Mouse (Mus musculus) MEL (cell line): ENCODE data around the gene Tmem255b. TPM values are rescaled to one million over a fixed set of nuclear protein-coding genes. Genes with fewer than 3 reads are reported as not detected.
A peak's percentile ranks its signal among the peaks of the same experiment; 100 is the strongest.

ENCODE experiments used
- DNase-seq: peaks from one replicate; pipeline ENCODE4 v3.0.0; 2011; ENCODE audit warnings: low read depth, low spot score
- H3K27ac ChIP-seq: 2 replicates; pipeline ENCODE4 v1.5.1; 2012; ENCODE audit warnings: low read depth, mild to moderate bottlenecking, control low read depth, low read length, moderate library complexity; ENCODE audit not compliant: control insufficient read depth
- H3K27me3 ChIP-seq, 2 experiments: fragments of 150-350 bp in 1 of 2; sonication (generic) in 1 of 2; 2 replicates each; pipeline ENCODE4 v1.6.1; 2012; ENCODE audit warnings: low read length in 2 of 2, mild to moderate bottlenecking in 2 of 2, improper control_type of control experiment in 1 of 2, moderate library complexity in 1 of 2; ENCODE audit not compliant: insufficient read depth in 2 of 2, control insufficient read depth in 1 of 2
- H3K36me3 ChIP-seq, 2 experiments: 2 replicates each; pipeline ENCODE4 v1.6.1; 2012 to 2014; ENCODE audit warnings: low read length in 2 of 2, improper control_type of control experiment in 1 of 2, inconsistent platforms in 1 of 2, mild to moderate bottlenecking in 1 of 2; ENCODE audit not compliant: insufficient read depth in 2 of 2, control insufficient read depth in 1 of 2
- H3K4me1 ChIP-seq, 2 experiments: fragments of 150-350 bp in 1 of 2; sonication (generic) in 1 of 2; 2 replicates each; pipeline ENCODE4 v1.6.1; 2012; ENCODE audit warnings: low read length in 2 of 2, improper control_type of control experiment in 1 of 2, mild to moderate bottlenecking in 1 of 2; ENCODE audit not compliant: insufficient read depth in 2 of 2, control insufficient read depth in 1 of 2
- H3K4me3 ChIP-seq, 2 experiments: fragments of 150-350 bp in 1 of 2; sonication (generic) in 1 of 2; 2 replicates each; pipeline ENCODE4 v1.5.1; 2012; ENCODE audit warnings: low read depth in 2 of 2, low read length in 2 of 2, mild to moderate bottlenecking in 2 of 2, moderate library complexity in 2 of 2, control low read depth in 1 of 2, improper control_type of control experiment in 1 of 2; ENCODE audit not compliant: control insufficient read depth in 1 of 2, insufficient read depth in 1 of 2
- H3K79me2 ChIP-seq: 2 replicates; pipeline ENCODE4 v1.6.1; 2012; ENCODE audit warnings: mild to moderate bottlenecking, low read length, moderate library complexity; ENCODE audit not compliant: control insufficient read depth, poor library complexity, insufficient read depth
- H3K9ac ChIP-seq: 2 replicates; pipeline ENCODE4 v1.6.1; 2012; ENCODE audit warnings: low read depth, mild to moderate bottlenecking, control low read depth, low read length, moderate library complexity; ENCODE audit not compliant: control insufficient read depth, poor library complexity, severe bottlenecking
- H3K9me3 ChIP-seq: fragments of 150-350 bp; sonication (generic); replicated peaks from 2 replicates; pipeline ENCODE4 v1.6.1; 2012; ENCODE audit warnings: mild to moderate bottlenecking, low read length, improper control_type of control experiment, moderate library complexity; ENCODE audit not compliant: insufficient read depth
- BHLHE40 ChIP-seq: IDR thresholded peaks from 2 replicates; pipeline ENCODE4 v1.6.1; 2012; ENCODE audit warnings: low read depth, mild to moderate bottlenecking, inconsistent platforms, low read length, improper control_type of control experiment, borderline replicate concordance
- CTCF ChIP-seq, 3 experiments: IDR thresholded peaks in 2 of 3; conservative IDR thresholded peaks in 1 of 3; 2 replicates each; pipeline ENCODE4 v1.5.1; 2011 to 2012; ENCODE audit warnings: low read length in 3 of 3, low read depth in 2 of 3, mild to moderate bottlenecking in 2 of 3, improper control_type of control experiment in 1 of 3, inconsistent platforms in 1 of 3, mixed read lengths in 1 of 3, moderate library complexity in 1 of 3; ENCODE audit not compliant: control insufficient read depth in 1 of 3, insufficient read depth in 1 of 3, poor library complexity in 1 of 3, severe bottlenecking in 1 of 3
- ELF1 ChIP-seq: IDR thresholded peaks from 2 replicates; pipeline ENCODE4 v1.6.1; 2014; ENCODE audit warnings: low read depth, mild to moderate bottlenecking, inconsistent platforms, low read length, improper control_type of control experiment, moderate library complexity
- EP300 ChIP-seq, 2 experiments: IDR thresholded peaks; 2 replicates each; pipeline ENCODE4 v1.6.1; 2011; ENCODE audit warnings: improper control_type of control experiment in 2 of 2, low read length in 2 of 2, low read depth in 1 of 2, mild to moderate bottlenecking in 1 of 2
- ETS1 ChIP-seq: IDR thresholded peaks from 2 replicates; pipeline ENCODE4 v1.6.1; 2012; ENCODE audit warnings: low read depth, mild to moderate bottlenecking, inconsistent platforms, low read length, improper control_type of control experiment, moderate library complexity
- GATA1 ChIP-seq: IDR thresholded peaks from 2 replicates; pipeline ENCODE4 v1.6.1; 2011; ENCODE audit warnings: low read depth, low read length, improper control_type of control experiment
- HCFC1 ChIP-seq: IDR thresholded peaks from 2 replicates; pipeline ENCODE4 v1.6.1; 2012; ENCODE audit warnings: low read depth, mild to moderate bottlenecking, inconsistent platforms, low read length, improper control_type of control experiment, moderate library complexity
- KAT2A ChIP-seq: conservative IDR thresholded peaks from 2 replicates; pipeline ENCODE4 v1.6.1; 2012; ENCODE audit warnings: low read depth, low read length, improper control_type of control experiment, inconsistent platforms
- MAX ChIP-seq: IDR thresholded peaks from 2 replicates; pipeline ENCODE4 v1.6.1; 2011; ENCODE audit warnings: low read length, improper control_type of control experiment
- MAZ ChIP-seq: IDR thresholded peaks from 2 replicates; pipeline ENCODE4 v1.6.1; 2012; ENCODE audit warnings: low read depth, mild to moderate bottlenecking, inconsistent platforms, low read length, improper control_type of control experiment
- MEF2A ChIP-seq: IDR thresholded peaks from 2 replicates; pipeline ENCODE4 v1.6.1; 2014; ENCODE audit warnings: low read depth, mild to moderate bottlenecking, inconsistent platforms, low read length, improper control_type of control experiment; ENCODE audit not compliant: poor library complexity, insufficient replicate concordance, severe bottlenecking; ENCODE audit errors: extremely low read depth
- MYB ChIP-seq: IDR thresholded peaks from 2 replicates; pipeline ENCODE4 v1.6.1; 2011; ENCODE audit warnings: mild to moderate bottlenecking, low read depth, low read length, improper control_type of control experiment
- MYC ChIP-seq: IDR thresholded peaks from 2 replicates; pipeline ENCODE4 v1.6.1; 2011; ENCODE audit warnings: low read depth, mild to moderate bottlenecking, low read length, improper control_type of control experiment, moderate library complexity
- POLR2AphosphoS2 ChIP-seq: IDR thresholded peaks from 2 replicates; pipeline ENCODE4 v1.6.1; 2011; ENCODE audit warnings: low read length, improper control_type of control experiment
- POLR2AphosphoS5 ChIP-seq: IDR thresholded peaks from 2 replicates; pipeline ENCODE4 v1.6.1; 2012; ENCODE audit warnings: low read depth, borderline replicate concordance, mild to moderate bottlenecking, inconsistent platforms, low read length, moderate library complexity, mixed read lengths
- RCOR1 ChIP-seq: IDR thresholded peaks from 2 replicates; pipeline ENCODE4 v1.6.1; 2012; ENCODE audit warnings: low read depth, mild to moderate bottlenecking, inconsistent platforms, low read length, improper control_type of control experiment
- SIN3A ChIP-seq: IDR thresholded peaks from 2 replicates; pipeline ENCODE4 v1.6.1; 2012; ENCODE audit warnings: low read length, improper control_type of control experiment, inconsistent platforms
- SMC3 ChIP-seq: IDR thresholded peaks from 2 replicates; pipeline ENCODE4 v1.6.1; 2011; ENCODE audit warnings: low read depth, low read length, improper control_type of control experiment
- TAL1 ChIP-seq: IDR thresholded peaks from 2 replicates; pipeline ENCODE4 v1.6.1; 2012; ENCODE audit warnings: mild to moderate bottlenecking, inconsistent platforms, low read length, moderate library complexity, mixed read lengths
- TCF12 ChIP-seq: IDR thresholded peaks from 2 replicates; pipeline ENCODE4 v1.6.1; 2014; ENCODE audit warnings: low read depth, mild to moderate bottlenecking, inconsistent platforms, low read length, improper control_type of control experiment, moderate library complexity
- UBTF ChIP-seq: IDR thresholded peaks from 2 replicates; pipeline ENCODE4 v1.6.1; 2012; ENCODE audit warnings: low read depth, mild to moderate bottlenecking, inconsistent platforms, low read length, improper control_type of control experiment, moderate library complexity, borderline replicate concordance; ENCODE audit not compliant: insufficient read depth
- ZC3H11A ChIP-seq: IDR thresholded peaks from 2 replicates; pipeline ENCODE4 v1.6.1; 2012; ENCODE audit warnings: low read depth, mild to moderate bottlenecking, inconsistent platforms, low read length, improper control_type of control experiment
- ZNF384 ChIP-seq: IDR thresholded peaks from 2 replicates; pipeline ENCODE4 v1.6.1; 2012; ENCODE audit warnings: low read depth, mild to moderate bottlenecking, inconsistent platforms, low read length, improper control_type of control experiment
- polyA plus RNA-seq, 2 experiments: library from polyadenylated mRNA; stranded (reverse) in 1 of 2; unstranded in 1 of 2; fragments of >175 nt in 1 of 2; fragments of >200 nt in 1 of 2; gene quantifications; 2 replicates each; pipeline versions ENCODE4 v1.2.1 to v1.2.4; 2012; ENCODE audit warnings: low replicate concordance in 2 of 2, low read depth in 1 of 2; ENCODE audit not compliant: insufficient read length in 2 of 2, insufficient read depth in 1 of 2, missing spikeins in 1 of 2
- total RNA-seq: library from RNA; depleted of rRNA; stranded (reverse); fragments of 300-350 nt; gene quantifications from 2 replicates; pipeline ENCODE4 v1.2.3, GENCODE M21; 2012

Tmem255b gene
- total and polyA plus RNA-seq, 3 experiments = not detected

DNA sequence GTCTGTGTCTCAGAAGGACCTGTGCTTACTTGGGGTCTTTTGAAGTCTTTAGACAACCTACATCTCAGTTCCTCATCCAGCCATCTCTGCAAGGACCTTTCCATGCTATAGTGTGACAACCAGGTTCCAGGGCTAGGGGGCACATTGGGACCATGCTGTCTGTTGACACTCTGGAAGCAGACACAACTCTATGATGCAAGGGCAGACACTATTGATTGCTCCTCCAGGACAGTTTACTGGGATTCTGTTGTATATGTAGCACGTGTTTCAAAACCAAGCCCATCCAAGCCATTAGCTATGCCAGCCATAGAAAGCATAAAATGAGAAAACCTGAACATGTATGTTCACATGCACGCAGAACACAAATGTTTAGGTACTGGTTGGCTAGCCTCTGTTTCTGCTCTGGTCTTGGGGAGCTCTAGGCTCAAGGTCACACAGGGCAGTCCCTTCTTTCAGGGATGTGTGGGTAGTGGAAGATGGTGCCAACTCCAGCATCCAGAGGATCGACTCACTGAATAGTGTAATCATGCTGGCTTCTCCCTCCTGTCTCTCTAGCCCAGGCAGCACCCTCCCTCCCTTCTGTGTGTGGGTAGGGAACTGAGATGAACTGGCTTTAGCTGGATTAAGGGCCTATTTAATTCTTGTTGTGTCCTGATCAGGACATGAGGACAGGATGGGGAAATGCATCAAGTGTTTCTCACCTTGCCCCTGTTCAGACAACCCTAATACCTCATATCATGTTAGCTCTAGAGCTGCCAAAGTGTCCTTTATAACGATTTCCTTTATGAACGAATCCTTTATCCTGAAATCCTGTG is 78.8 kb downstream of the Tmem255b start:
- H3K4me1 ChIP-seq = peaks cover 20 to 29% of the 10 kb centered on the region in 2 experiments
- H3K9me3 ChIP-seq = no peaks in the 10 kb centered on the region
- TF ChIP-seq MAX = no peak
- TF ChIP-seq BHLHE40 = no peak
- TF ChIP-seq ZNF384 = no peak
- no peak for TF ChIP-seq SMC3
- no peak for TF ChIP-seq ZC3H11A
- TF ChIP-seq MEF2A = no peak
- no peak for TF ChIP-seq UBTF
- no peak for TF ChIP-seq MAZ
- TF ChIP-seq CTCF (IDR thresholded peaks at IDR 0.05 in 2 of 3, conservative IDR thresholded peaks at IDR 0.05 in 1 of 3; ENCODE audit: control insufficient read depth in 1 of 3, insufficient read depth in 1 of 3, low read depth in 2 of 3, low read length in 3 of 3, poor library complexity in 1 of 3, severe bottlenecking in 1 of 3) = no peak
- no peak for TF ChIP-seq HCFC1
- no peak for TF ChIP-seq POLR2AphosphoS5
- no peak overlapping the region for H3K27ac ChIP-seq
- DNase-seq = no peak
- H3K4me3 ChIP-seq = no peak overlapping the region
- H3K79me2 ChIP-seq = no peaks in the 10 kb centered on the region
- H3K36me3 ChIP-seq = peaks cover 0 to 22% of the 10 kb centered on the region in 2 experiments; a peak in 2 of 4 replicates
- no peak overlapping the region for H3K9ac ChIP-seq
- no peaks in the 10 kb centered on the region for H3K27me3 ChIP-seq

DNA sequence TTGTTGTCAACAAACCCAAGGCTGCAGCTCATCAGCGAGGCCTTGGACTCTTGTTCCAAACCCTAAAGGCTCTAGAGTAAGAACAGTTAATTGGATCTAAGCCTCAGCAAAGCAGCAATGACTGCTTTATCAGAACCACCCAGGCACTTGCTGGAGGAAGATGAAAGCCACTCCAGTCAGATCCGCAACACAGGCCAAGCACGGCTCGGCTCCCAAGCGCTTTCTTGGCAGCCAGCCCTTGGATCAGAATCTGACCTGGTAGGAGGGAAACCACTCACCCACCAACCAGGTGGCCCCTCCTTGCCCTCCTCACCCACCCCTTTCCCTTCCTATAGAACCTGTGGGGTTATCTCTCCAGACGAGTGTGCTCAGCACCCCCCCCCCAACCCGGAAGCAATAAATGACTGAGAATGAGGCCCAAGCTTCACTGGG is 81.0 kb downstream of the Tmem255b start:
- H3K27me3 ChIP-seq = peaks cover 0 to 1% of the 10 kb centered on the region in 2 experiments; a peak in 1 of 4 replicates
- peak overlapping the region; percentile 54 for H3K27ac ChIP-seq
- peaks cover 0 to 22% of the 10 kb centered on the region in 2 experiments; a peak in 2 of 4 replicates for H3K36me3 ChIP-seq
- 0 out of 2 replicates have a peak overlapping the region, but pooled peaks have one; percentile 13 for H3K9ac ChIP-seq
- H3K4me3 ChIP-seq = no peak overlapping the region
- peaks cover 20 to 29% of the 10 kb centered on the region in 2 experiments for H3K4me1 ChIP-seq
- H3K79me2 ChIP-seq = no peaks in the 10 kb centered on the region
- no peaks in the 10 kb centered on the region for H3K9me3 ChIP-seq
- DNase-seq = peak; percentile 87
- TF ChIP-seq MYB (no peak), TCF12 (peak; percentile 70), ZNF384 (no peak), EP300 (IDR thresholded peaks at IDR 0.05; ENCODE audit: low read depth in 1 of 2, low read length in 2 of 2) (peak; percentile 72 to 81), POLR2AphosphoS5 (no peak), MAZ (peak; percentile 42; the same call in 1 of the 2 replicates), MAX (peak; percentile 53; the same call in 1 of the 2 replicates), ETS1 (peak; percentile 49), KAT2A (no peak), GATA1 (peak; percentile 50; the same call in 1 of the 2 replicates), TAL1 (peak; percentile 54), RCOR1 (peak; percentile 37; the same call in 1 of the 2 replicates), POLR2AphosphoS2 (no peak), MYC (0 out of 2 replicates have a peak, but pooled peaks have one; percentile 59), SIN3A (0 out of 2 replicates have a peak, but pooled peaks have one; percentile 17), HCFC1 (peak; percentile 66; the same call in 1 of the 2 replicates), ELF1 (peak; percentile 77)
- TF ChIP-seq, all 39 proteins: peak for 12
